Mouse (Mus musculus): ENCODE measurements around the gene Birc6.

DNA sequence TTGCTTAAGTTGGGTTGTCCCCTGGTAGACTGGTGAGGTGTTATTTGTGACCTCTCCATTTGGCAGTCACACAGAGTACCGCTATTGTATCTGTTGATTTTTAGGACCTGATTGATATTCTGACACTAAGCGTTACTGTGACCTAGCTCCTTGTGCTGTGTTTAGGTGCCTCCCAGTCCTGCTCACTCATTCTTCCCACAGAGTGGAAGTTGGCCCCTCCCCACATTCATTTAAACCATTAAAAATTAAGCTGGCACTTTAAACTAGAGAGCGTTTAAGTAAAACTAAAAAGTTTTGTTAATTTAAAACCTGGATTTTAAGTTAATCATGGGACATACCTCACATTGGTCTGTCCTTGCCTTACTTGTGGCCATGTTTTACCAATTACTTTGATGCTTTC, 156.8 kb downstream of the Birc6 start:
- TF ChIP-seq CTCF (IDR thresholded peaks at IDR 0.05; ENCODE audit: extremely low read depth, insufficient read depth, low read length) (no peak), POLR2A (IDR thresholded peaks at IDR 0.05; ENCODE audit: extremely low read depth, insufficient read depth, low read length) (no peak)
